ENCODE assay signal across 8 mouse cellular contexts in the genomic region with DNA sequence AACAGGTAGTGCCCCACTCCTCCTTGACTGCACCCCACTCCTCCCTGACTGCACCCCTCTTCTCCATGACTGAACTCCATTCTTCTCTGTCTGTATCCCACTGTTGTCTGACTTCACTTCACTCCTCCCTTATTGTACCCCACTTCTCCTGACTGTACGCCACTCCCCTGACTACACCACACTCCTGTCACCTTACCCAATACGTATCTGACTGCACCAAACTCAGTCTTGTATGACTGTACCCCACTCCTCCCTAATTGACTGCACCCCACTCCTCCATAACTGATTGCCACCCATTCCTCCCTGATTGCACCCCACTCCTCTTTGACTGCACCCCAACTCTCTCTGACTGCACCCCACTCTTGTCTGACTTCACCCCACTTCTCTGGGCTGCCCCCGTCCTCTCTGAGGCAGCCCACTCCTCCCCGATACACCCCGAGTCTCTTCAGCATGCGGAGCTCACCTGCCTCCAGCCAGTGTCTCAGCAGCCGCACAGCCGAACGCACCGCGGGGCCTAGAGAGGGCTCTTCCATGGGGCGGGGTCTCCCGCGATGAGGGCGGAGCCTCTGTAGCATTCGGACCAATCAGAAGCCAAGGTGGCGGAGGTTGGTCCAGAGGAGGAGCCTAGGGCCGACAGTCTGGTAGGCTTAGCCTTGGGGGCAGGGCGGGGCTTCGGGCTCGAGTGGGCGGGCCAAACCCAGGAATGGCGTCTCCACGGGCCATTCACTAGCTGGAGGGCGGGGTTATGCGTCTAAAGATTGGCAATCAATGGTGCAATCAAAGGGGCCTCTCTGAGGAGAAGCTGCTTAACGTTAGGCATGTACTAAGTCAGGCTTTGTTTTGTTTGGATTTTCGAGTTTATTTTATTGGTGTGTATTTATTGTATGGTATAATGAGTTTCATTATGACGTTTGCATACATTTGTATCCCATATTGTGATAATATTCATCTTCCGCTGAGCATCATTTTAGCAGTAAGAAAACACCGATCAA. TPM values are rescaled to one million over a fixed set of nuclear protein-coding genes. Genes with fewer than 3 reads are reported as not detected.
DNase-seq lines count a peak whose midpoint lies in the region; ATAC-seq and TF ChIP-seq lines count a peak whose summit lies in the region.

TSS of gene Gng7 (minus strand) at position 553 of the 992 bp plus-strand sequence.

- H3K27ac ChIP-seq in bone marrow, adult 2 months (ENCODE audit: control insufficient read depth, insufficient read depth, low read depth, low read length, poor library complexity) = no peak within 1 kb of the TSS
- no peak within 1 kb of the TSS; the same call in 1 of the 2 replicates for H3K27ac ChIP-seq in embryonic facial prominence, embryonic 15.5 days (replicated peaks)
- H3K27ac ChIP-seq in limb, embryonic 14.5 days (replicated peaks; ENCODE audit: low read depth, low read length) = no peak within 1 kb of the TSS
- H3K27ac ChIP-seq in midbrain, postnatal 0 days (ENCODE audit: low read depth, low read length) = no peak within 1 kb of the TSS

- no peak for TF ChIP-seq POLR2A in bone marrow, adult 2 months (IDR thresholded peaks at IDR 0.05; ENCODE audit: borderline replicate concordance, control insufficient read depth, low read depth, low read length)
- TF ChIP-seq POLR2A in limb, embryonic 14.5 days (IDR thresholded peaks at IDR 0.05; ENCODE audit: borderline replicate concordance, extremely low read depth, insufficient read depth, insufficient read length) = peak; percentile 48; the same call in 1 of the 2 replicates

- TF ChIP-seq CTCF in bone marrow, adult 2 months (IDR thresholded peaks at IDR 0.05; ENCODE audit: control insufficient read depth, insufficient read depth, low read length) = no peak
- no peak for TF ChIP-seq CTCF in midbrain, postnatal 0 days (IDR thresholded peaks at IDR 0.05)

- peak; percentile 96 for ATAC-seq in embryonic facial prominence, embryonic 15.5 days (ENCODE audit: insufficient number of reproducible peaks, low FRiP score, low TSS enrichment, low read depth)
- peak; percentile 97 for ATAC-seq in limb, embryonic 14.5 days (ENCODE audit: low FRiP score, low read depth)
- ATAC-seq in midbrain, postnatal 0 days (ENCODE audit: low FRiP score) = peak; percentile 95

- 10% methylated on average over 31 of the region's 31 CpGs for WGBS in bone marrow, adult 2 months
- 8% methylated on average over 31 of the region's 31 CpGs for WGBS in embryonic facial prominence, embryonic 15.5 days
- WGBS in limb, embryonic 14.5 days = 10% methylated on average over 31 of the region's 31 CpGs
- 7% methylated on average over 31 of the region's 31 CpGs for WGBS in midbrain, postnatal 0 days

- H3K36me3 ChIP-seq in embryonic facial prominence, embryonic 15.5 days = no peaks in the 10 kb centered on the region
- H3K36me3 ChIP-seq in limb, embryonic 14.5 days (ENCODE audit: control insufficient read depth, insufficient read depth, low read length) = no peaks in the 10 kb centered on the region
- peaks cover 2% of the 10 kb centered on the region; the same call in 1 of the 2 replicates for H3K36me3 ChIP-seq in midbrain, postnatal 0 days (ENCODE audit: insufficient read depth, low read length)

- no peaks in the 10 kb centered on the region for H3K9me3 ChIP-seq in embryonic facial prominence, embryonic 15.5 days (replicated peaks)
- H3K9me3 ChIP-seq in limb, embryonic 14.5 days (ENCODE audit: control insufficient read depth, low read length) = no peaks in the 10 kb centered on the region
- no peaks in the 10 kb centered on the region for H3K9me3 ChIP-seq in midbrain, postnatal 0 days (ENCODE audit: low read length)

- H3K4me2 ChIP-seq in embryonic facial prominence, embryonic 15.5 days (replicated peaks) = peak within 1 kb of the TSS; percentile 65
- peak within 1 kb of the TSS; percentile 56 for H3K4me2 ChIP-seq in limb, embryonic 14.5 days (replicated peaks; ENCODE audit: low read depth, low read length, severe bottlenecking)
- H3K4me2 ChIP-seq in midbrain, postnatal 0 days (ENCODE audit: low read depth, low read length, poor library complexity, severe bottlenecking) = peak within 1 kb of the TSS; percentile 65

- H3K4me1 ChIP-seq in bone marrow, adult 2 months (ENCODE audit: control insufficient read depth, insufficient read depth, low read length) = peaks cover 5% of the 10 kb centered on the region
- 0 out of 2 replicates have a peak, but pooled peaks cover 14% of the 10 kb centered on the region for H3K4me1 ChIP-seq in embryonic facial prominence, embryonic 15.5 days
- H3K4me1 ChIP-seq in limb, embryonic 14.5 days (ENCODE audit: control insufficient read depth, insufficient read depth, low read length) = peaks cover 7% of the 10 kb centered on the region; the same call in 1 of the 2 replicates
- H3K4me1 ChIP-seq in midbrain, postnatal 0 days (ENCODE audit: insufficient read depth, low read length) = peaks cover 4% of the 10 kb centered on the region; the same call in 1 of the 2 replicates

- H3K9ac ChIP-seq in embryonic facial prominence, embryonic 15.5 days = peak within 1 kb of the TSS; percentile 51
- peak within 1 kb of the TSS; percentile 57 for H3K9ac ChIP-seq in limb, embryonic 14.5 days (ENCODE audit: low read depth, low read length, severe bottlenecking)
- peak within 1 kb of the TSS; percentile 57 for H3K9ac ChIP-seq in midbrain, postnatal 0 days (replicated peaks; ENCODE audit: low read length, poor library complexity, severe bottlenecking)

- H3K27me3 ChIP-seq in embryonic facial prominence, embryonic 15.5 days = no peaks in the 10 kb centered on the region
- no peaks in the 10 kb centered on the region for H3K27me3 ChIP-seq in limb, embryonic 14.5 days (ENCODE audit: control insufficient read depth, insufficient read depth, low read length)
- H3K27me3 ChIP-seq in midbrain, postnatal 0 days (ENCODE audit: insufficient read depth, low read length) = no peaks in the 10 kb centered on the region

- peak within 1 kb of the TSS; percentile 44 for H3K4me3 ChIP-seq in bone marrow, adult 2 months (replicated peaks; ENCODE audit: control insufficient read depth, low read depth, low read length)
- H3K4me3 ChIP-seq in embryonic facial prominence, embryonic 15.5 days (replicated peaks) = peak within 1 kb of the TSS; percentile 50
- peak within 1 kb of the TSS; percentile 45 for H3K4me3 ChIP-seq in limb, embryonic 14.5 days (replicated peaks; ENCODE audit: low read length)
- peak within 1 kb of the TSS; percentile 43 for H3K4me3 ChIP-seq in midbrain, postnatal 0 days (ENCODE audit: low read depth, low read length)

- DNase-seq in 3T3-L1 (ENCODE audit: low read depth, low spot score) = peak; percentile 52
- DNase-seq in heart, adult 8-10 months (ENCODE audit: low spot score) = peak; percentile 86
- peak; percentile 96 for DNase-seq in kidney, adult 9 months
- DNase-seq in limb, embryonic 14.5 days (ENCODE audit: low spot score) = peak; percentile 96
- DNase-seq in midbrain, postnatal 0 days (ENCODE audit: low spot score) = peak; percentile 99
- DNase-seq in spleen, postnatal 14 days (ENCODE audit: low spot score in 2 of 2) = peak; percentile 76 to 85

RNA-seq across cellular contexts. Expression of gene Gng7, which starts in this region (rescaled TPM):
- not detected in 2 replicates for polyA plus RNA-seq in bone marrow, adult 2 months (2011; ENCODE audit: insufficient read depth, insufficient read length, low replicate concordance, missing spikeins)
- 11.2 and 12.3 TPM in 2 replicates for polyA plus RNA-seq in embryonic facial prominence, embryonic 15.5 days (2015; fragmentation: Nextera tagmentation; extraction: Ambion mirVana)
- total RNA-seq in heart, adult 8-10 months (2022) = 1 to 10 TPM; 1.0 to 1.7 (median 1.5) TPM
- polyA plus RNA-seq in limb, embryonic 14.5 days (2012; rRNA removed) = 7.6 and 7.9 TPM in 2 replicates
- 6.5 and 7.2 TPM in 2 replicates for polyA plus RNA-seq in limb, embryonic 14.5 days (2014; fragmentation: Nextera tagmentation; extraction: Ambion mirVana)
- total RNA-seq in midbrain, postnatal 0 days (2014; rRNA removed) = 27.6 and 40.7 TPM in 2 replicates
- polyA plus RNA-seq in midbrain, postnatal 0 days (2015; fragmentation: Nextera tagmentation; extraction: Ambion mirVana) = 29.5 and 29.9 TPM in 2 replicates

Comparison
In these comparisons a context has a peak if more than half of its experiments do, and no peak if none do; other contexts are left out.
1. RNA of gene Gng7 (total RNA-seq): 27.6 to 40.7 TPM in midbrain, postnatal 0 days; 1.0 to 1.7 TPM in heart, adult 8-10 months; every median in the first group is over 10 times any median in the second.
2. Peak in every context shown above with its lines, with median percentiles within 50 percentile points of each other: DNase-seq, H3K4me3 ChIP-seq, ATAC-seq, H3K4me2 ChIP-seq and H3K9ac ChIP-seq.